Mouse (Mus musculus) spleen, postnatal 14 days (tissue): ENCODE results near the gene Eid2b.
A peak's percentile ranks its signal among the peaks of the same experiment; 100 is the strongest.
"Not testable (repeated sequence)": the region's sequence is repeated elsewhere in the genome, so short reads cannot be mapped to it uniquely, and the experiment has no call there.

Experiments
- DNase-seq, 2 experiments: peaks; one replicate each; pipeline ENCODE4 v3.0.0; 2021 to 2022; ENCODE audit warnings: low spot score in 2 of 2

Eid2b gene

GRCm38 (mm10) chr7:28277615-28278278 is at the start of gene Eid2b:
Eid2b (plus strand) TSS chr7:28277739.
- DNase-seq: peak; percentile 91 to 95

GRCm38 (mm10) chr7:28243943-28244342 is 33.6 kb upstream of the Eid2b start:
- DNase-seq: not testable (repeated sequence)

- no peak for DNase-seq
Measured at GRCm38 (mm10) chr7:28248957-28249356, 28.6 kb upstream of the Eid2b start.

- no peak for DNase-seq
Measured at GRCm38 (mm10) chr7:28251976-28252375, 25.6 kb upstream of the Eid2b start.

GRCm38 (mm10) chr7:28254591-28254990 is 22.9 kb upstream of the Eid2b start:
- no peak for DNase-seq

GRCm38 (mm10) chr7:28255476-28255875 is 22.1 kb upstream of the Eid2b start:
- no peak for DNase-seq

GRCm38 (mm10) chr7:28262861-28263260 is 14.7 kb upstream of the Eid2b start:
- no peak for DNase-seq

GRCm38 (mm10) chr7:28263786-28264185 is 13.8 kb upstream of the Eid2b start:
- DNase-seq: peak; percentile 16 to 52

- DNase-seq: no peak
Measured at GRCm38 (mm10) chr7:28265391-28265790, 12.1 kb upstream of the Eid2b start.

- DNase-seq: peak in 1 of 2 experiments; percentile 27
Measured at GRCm38 (mm10) chr7:28267129-28268041, 10.2 kb upstream of the Eid2b start, which contains the start of gene Eid2. Eid2 (plus strand) TSS chr7:28267881.

- peak in 1 of 2 experiments; percentile 3 for DNase-seq
Measured at GRCm38 (mm10) chr7:28268042-28268531, 9.5 kb upstream of the Eid2b start.

- DNase-seq: no peak
Measured at GRCm38 (mm10) chr7:28268576-28268975, 9.0 kb upstream of the Eid2b start.

- DNase-seq: no peak
Measured at GRCm38 (mm10) chr7:28269355-28269754, 8.2 kb upstream of the Eid2b start.

GRCm38 (mm10) chr7:28271761-28272160 is 5.8 kb upstream of the Eid2b start:
- DNase-seq: no peak

- no peak for DNase-seq
Measured at GRCm38 (mm10) chr7:28277237-28277614, 313 bp upstream of the Eid2b start.

GRCm38 (mm10) chr7:28278279-28278652 is 727 bp downstream of the Eid2b start:
- no peak for DNase-seq

- DNase-seq: no peak
Measured at GRCm38 (mm10) chr7:28280630-28281029, 3.1 kb downstream of the Eid2b start.

- no peak for DNase-seq
Measured at GRCm38 (mm10) chr7:28290165-28290564, 12.6 kb downstream of the Eid2b start.

GRCm38 (mm10) chr7:28290638-28291590 is 13.4 kb downstream of the Eid2b start, which contains the start of gene Selenov:
Selenov (minus strand) TSS chr7:28291186.
- no peak for DNase-seq

GRCm38 (mm10) chr7:28294481-28294880 is 16.9 kb downstream of the Eid2b start:
- no peak for DNase-seq

GRCm38 (mm10) chr7:28298837-28299625 is 21.5 kb downstream of the Eid2b start:
- no peak for DNase-seq
